Mouse (Mus musculus): Measurements from ENCODE around the gene Eif4ebp2.
A peak's percentile ranks its signal among the peaks of the same experiment; 100 is the strongest.

Gene Eif4ebp2

GRCm38 (mm10) chr10:61383021-61383714, 69.3 kb downstream of the Eif4ebp2 start, which contains the start of gene Pald1:
Pald1 (minus strand) TSS chr10:61383530.
- DNase-seq (ENCODE audit: low spot score): peak; percentile 47

GRCm38 (mm10) chr10:61382281-61382731, 70.2 kb downstream of the Eif4ebp2 start:
- DNase-seq (ENCODE audit: low spot score): no peak

GRCm38 (mm10) chr10:61381823-61382222, 70.6 kb downstream of the Eif4ebp2 start:
- no peak for DNase-seq (ENCODE audit: low spot score)

GRCm38 (mm10) chr10:61380186-61380585, 72.3 kb downstream of the Eif4ebp2 start:
- no peak for DNase-seq (ENCODE audit: low spot score)

- no peak for DNase-seq (ENCODE audit: low spot score)
These were observed 73.0 kb downstream of the Eif4ebp2 start for GRCm38 (mm10) chr10:61379340-61380040.

GRCm38 (mm10) chr10:61378698-61379097, 73.8 kb downstream of the Eif4ebp2 start:
- DNase-seq (ENCODE audit: low spot score): no peak
